Mouse (Mus musculus): ENCODE data around the gene Inf2. TPM values are rescaled to one million over a fixed set of nuclear protein-coding genes. Genes with fewer than 3 reads are reported as not detected.
A peak's percentile ranks its signal among the peaks of the same experiment; 100 is the strongest.

Inf2 gene
- total and polyA plus RNA-seq, 3 experiments, result 26.1 to 122 (median 55.7) TPM

GRCm38 (mm10) chr12:112594989-112595388 lies 6.4 kb downstream of the Inf2 start (continued):
- TF ChIP-seq USF2 (IDR thresholded peaks at IDR 0.05; ENCODE audit: borderline replicate concordance in 1 of 2, insufficient read depth in 1 of 2, low read depth in 1 of 2, low read length in 2 of 2) (no peak), ZKSCAN1 (IDR thresholded peaks at IDR 0.05; ENCODE audit: low read depth, low read length) (no peak), MAZ (IDR thresholded peaks at IDR 0.05; ENCODE audit: low read depth, low read length) (peak; percentile 89; the same call in 1 of the 2 replicates), KAT2A (conservative IDR thresholded peaks at IDR 0.05; ENCODE audit: low read depth, low read length) (no peak; the same call in 1 of the 2 replicates), CHD2 (IDR thresholded peaks at IDR 0.05; ENCODE audit: low read length) (no peak; the same call in 1 of the 2 replicates)

- no peak overlapping the region for H3K4me3 ChIP-seq (ENCODE audit: control insufficient read depth in 1 of 2, insufficient read depth in 1 of 2, low read depth in 2 of 2, low read length in 2 of 2)
- no peaks in the 10 kb centered on the region for H3K27me3 ChIP-seq (ENCODE audit: control insufficient read depth in 1 of 2, insufficient read depth in 2 of 2, low read length in 2 of 2)
- peaks cover 41 to 56% of the 10 kb centered on the region in 2 experiments for H3K4me1 ChIP-seq (ENCODE audit: control insufficient read depth in 1 of 2, insufficient read depth in 2 of 2, low read length in 2 of 2)
- TF ChIP-seq GABPA (IDR thresholded peaks at IDR 0.05; ENCODE audit: low read depth, low read length) (0 out of 2 replicates have a peak, but pooled peaks have one; percentile 32), SIN3A (IDR thresholded peaks at IDR 0.05; ENCODE audit: low read length) (no peak), NRF1 (IDR thresholded peaks at IDR 0.05; ENCODE audit: insufficient read depth, low read depth, low read length, poor library complexity, severe bottlenecking) (no peak), CHD2 (IDR thresholded peaks at IDR 0.05; ENCODE audit: low read length) (no peak; the same call in 1 of the 2 replicates), TCF12 (IDR thresholded peaks at IDR 0.05; ENCODE audit: low read depth, low read length) (no peak), POLR2AphosphoS2 (IDR thresholded peaks at IDR 0.05; ENCODE audit: low read length) (0 out of 2 replicates have a peak, but pooled peaks have one; percentile 27), RCOR1 (IDR thresholded peaks at IDR 0.05; ENCODE audit: low read depth, low read length) (no peak), HCFC1 (IDR thresholded peaks at IDR 0.05; ENCODE audit: low read depth, low read length) (no peak), BHLHE40 (IDR thresholded peaks at IDR 0.05; ENCODE audit: borderline replicate concordance, low read depth, low read length) (no peak)
- DNase-seq (ENCODE audit: low read depth, low spot score), result no peak
- peaks cover 4 to 44% of the 10 kb centered on the region in 2 experiments; a peak in 3 of 4 replicates for H3K36me3 ChIP-seq (ENCODE audit: control insufficient read depth in 1 of 2, insufficient read depth in 2 of 2, low read length in 2 of 2)
- H3K9me3 ChIP-seq (replicated peaks; ENCODE audit: insufficient read depth, low read length), result no peaks in the 10 kb centered on the region
- peak overlapping the region; percentile 30; the same call in 1 of the 2 replicates for H3K27ac ChIP-seq (ENCODE audit: control insufficient read depth, low read depth, low read length)
- H3K79me2 ChIP-seq (ENCODE audit: control insufficient read depth, insufficient read depth, low read length, poor library complexity), result peaks cover 28% of the 10 kb centered on the region
- no peak overlapping the region; the same call in 1 of the 2 replicates for H3K9ac ChIP-seq (ENCODE audit: control insufficient read depth, low read depth, low read length, poor library complexity, severe bottlenecking)
Measured at GRCm38 (mm10) chr12:112595626-112596025, 7.0 kb downstream of the Inf2 start.

- TF ChIP-seq HCFC1 (IDR thresholded peaks at IDR 0.05; ENCODE audit: low read depth, low read length) (no peak), MYC (IDR thresholded peaks at IDR 0.05; ENCODE audit: low read depth, low read length) (no peak), MXI1 (IDR thresholded peaks at IDR 0.05; ENCODE audit: low read depth, low read length) (0 out of 2 replicates have a peak, but pooled peaks have one; percentile 1)
Measured at GRCm38 (mm10) chr12:112596454-112596853, 7.9 kb downstream of the Inf2 start.

More at GRCm38 (mm10) chr12:112596454-112596853, 7.9 kb downstream of the Inf2 start:
- Histone ChIP-seq H3K79me2 (ENCODE audit: control insufficient read depth, insufficient read depth, low read length, poor library complexity) (peaks cover 20% of the 10 kb centered on the region), H3K27ac (ENCODE audit: control insufficient read depth, low read depth, low read length) (no peak overlapping the region), H3K9ac (ENCODE audit: control insufficient read depth, low read depth, low read length, poor library complexity, severe bottlenecking) (no peak overlapping the region), H3K36me3 (ENCODE audit: control insufficient read depth in 1 of 2, insufficient read depth in 2 of 2, low read length in 2 of 2) (peaks cover 4 to 44% of the 10 kb centered on the region in 2 experiments; a peak in 3 of 4 replicates), H3K27me3 (ENCODE audit: control insufficient read depth in 1 of 2, insufficient read depth in 2 of 2, low read length in 2 of 2) (no peaks in the 10 kb centered on the region), H3K9me3 (replicated peaks; ENCODE audit: insufficient read depth, low read length) (no peaks in the 10 kb centered on the region), H3K4me3 (ENCODE audit: control insufficient read depth in 1 of 2, insufficient read depth in 1 of 2, low read depth in 2 of 2, low read length in 2 of 2) (no peak overlapping the region), H3K4me1 (ENCODE audit: control insufficient read depth in 1 of 2, insufficient read depth in 2 of 2, low read length in 2 of 2) (peaks cover 41 to 54% of the 10 kb centered on the region in 2 experiments)
- DNase-seq (ENCODE audit: low read depth, low spot score), result no peak

All from MEL (cell line).